Mouse (Mus musculus): ENCODE results near the gene Mrpl33. TPM values are rescaled to one million over a fixed set of nuclear protein-coding genes. Genes with fewer than 3 reads are reported as not detected.

The Mrpl33 gene
- polyA plus RNA-seq, 1 experiment: 81.9 TPM

GRCm38 (mm10) chr5:31598121-31598520, 1.4 kb downstream of the Mrpl33 start:
- 88% methylated on average over 7 of the region's 7 CpGs for WGBS
- Histone ChIP-seq H3K4me3 (replicated peaks; ENCODE audit: insufficient read depth, low read depth, low read length) (no peak overlapping the region), H3K4me1 (ENCODE audit: control insufficient read depth, insufficient read depth, low read length) (0 out of 2 replicates have a peak, but pooled peaks cover 3% of the 10 kb centered on the region), H3K27me3 (ENCODE audit: control insufficient read depth, insufficient read depth, low read length) (no peaks in the 10 kb centered on the region), H3K27ac (ENCODE audit: insufficient read depth, low read length) (no peak overlapping the region)
- TF ChIP-seq POLR2A (IDR thresholded peaks at IDR 0.05; ENCODE audit: borderline replicate concordance, insufficient read depth, low read length) (no peak), CTCF (IDR thresholded peaks at IDR 0.05; ENCODE audit: borderline replicate concordance, insufficient read depth, low read depth, low read length) (no peak)
- no peak for DNase-seq

GRCm38 (mm10) chr5:31598579-31598978, 1.8 kb downstream of the Mrpl33 start:
- no peaks in the 10 kb centered on the region for H3K27me3 ChIP-seq (ENCODE audit: control insufficient read depth, insufficient read depth, low read length)
- WGBS: 75% methylated on average over 4 of the region's 4 CpGs
- H3K27ac ChIP-seq (ENCODE audit: insufficient read depth, low read length): no peak overlapping the region
- H3K4me3 ChIP-seq (replicated peaks; ENCODE audit: insufficient read depth, low read depth, low read length): no peak overlapping the region
- peak in 1 of 2 experiments; percentile 18 for DNase-seq
- TF ChIP-seq POLR2A (IDR thresholded peaks at IDR 0.05; ENCODE audit: borderline replicate concordance, insufficient read depth, low read length): no peak
- TF ChIP-seq CTCF (IDR thresholded peaks at IDR 0.05; ENCODE audit: borderline replicate concordance, insufficient read depth, low read depth, low read length): 0 out of 2 replicates have a peak, but pooled peaks have one; percentile 22
- H3K4me1 ChIP-seq (ENCODE audit: control insufficient read depth, insufficient read depth, low read length): 0 out of 2 replicates have a peak, but pooled peaks cover 3% of the 10 kb centered on the region

GRCm38 (mm10) chr5:31599161-31599560, 2.4 kb downstream of the Mrpl33 start:
- Histone ChIP-seq H3K27me3 (ENCODE audit: control insufficient read depth, insufficient read depth, low read length) (no peaks in the 10 kb centered on the region), H3K4me1 (ENCODE audit: control insufficient read depth, insufficient read depth, low read length) (0 out of 2 replicates have a peak, but pooled peaks cover 3% of the 10 kb centered on the region), H3K27ac (ENCODE audit: insufficient read depth, low read length) (no peak overlapping the region), H3K4me3 (replicated peaks; ENCODE audit: insufficient read depth, low read depth, low read length) (no peak overlapping the region)
- TF ChIP-seq CTCF (IDR thresholded peaks at IDR 0.05; ENCODE audit: borderline replicate concordance, insufficient read depth, low read depth, low read length) (no peak), POLR2A (IDR thresholded peaks at IDR 0.05; ENCODE audit: borderline replicate concordance, insufficient read depth, low read length) (no peak)
- no peak for DNase-seq
- WGBS: 89% methylated on average over 2 of the region's 2 CpGs

- Histone ChIP-seq H3K4me1 (ENCODE audit: control insufficient read depth, insufficient read depth, low read length) (0 out of 2 replicates have a peak, but pooled peaks cover 3% of the 10 kb centered on the region), H3K27ac (ENCODE audit: insufficient read depth, low read length) (no peak overlapping the region), H3K4me3 (replicated peaks; ENCODE audit: insufficient read depth, low read depth, low read length) (no peak overlapping the region), H3K27me3 (ENCODE audit: control insufficient read depth, insufficient read depth, low read length) (no peaks in the 10 kb centered on the region)
- WGBS: 89% methylated on average over 7 of the region's 7 CpGs
- no peak for TF ChIP-seq POLR2A (IDR thresholded peaks at IDR 0.05; ENCODE audit: borderline replicate concordance, insufficient read depth, low read length)
- no peak for DNase-seq
Observed at GRCm38 (mm10) chr5:31601162-31601722, 4.5 kb downstream of the Mrpl33 start.

GRCm38 (mm10) chr5:31602377-31602776, 5.6 kb downstream of the Mrpl33 start:
- no peaks in the 10 kb centered on the region for H3K4me1 ChIP-seq (ENCODE audit: control insufficient read depth, insufficient read depth, low read length)
- H3K4me3 ChIP-seq (replicated peaks; ENCODE audit: insufficient read depth, low read depth, low read length): no peak overlapping the region
- TF ChIP-seq POLR2A (IDR thresholded peaks at IDR 0.05; ENCODE audit: borderline replicate concordance, insufficient read depth, low read length) (no peak), CTCF (IDR thresholded peaks at IDR 0.05; ENCODE audit: borderline replicate concordance, insufficient read depth, low read depth, low read length) (no peak)
- no peak overlapping the region for H3K27ac ChIP-seq (ENCODE audit: insufficient read depth, low read length)
- WGBS: 96% methylated on average over 1 of the region's 1 CpGs
- no peaks in the 10 kb centered on the region for H3K27me3 ChIP-seq (ENCODE audit: control insufficient read depth, insufficient read depth, low read length)
- DNase-seq: no peak

- no peak for DNase-seq
- 92% methylated on average over 6 of the region's 6 CpGs for WGBS
- TF ChIP-seq CTCF (IDR thresholded peaks at IDR 0.05; ENCODE audit: borderline replicate concordance, insufficient read depth, low read depth, low read length): no peak
- no peak for TF ChIP-seq POLR2A (IDR thresholded peaks at IDR 0.05; ENCODE audit: borderline replicate concordance, insufficient read depth, low read length)
- Histone ChIP-seq H3K27me3 (ENCODE audit: control insufficient read depth, insufficient read depth, low read length) (no peaks in the 10 kb centered on the region), H3K4me1 (ENCODE audit: control insufficient read depth, insufficient read depth, low read length) (no peaks in the 10 kb centered on the region), H3K27ac (ENCODE audit: insufficient read depth, low read length) (no peak overlapping the region), H3K4me3 (replicated peaks; ENCODE audit: insufficient read depth, low read depth, low read length) (no peak overlapping the region)
Observed at GRCm38 (mm10) chr5:31603766-31604165, 7.0 kb downstream of the Mrpl33 start.

- H3K4me3 ChIP-seq (replicated peaks; ENCODE audit: insufficient read depth, low read depth, low read length): no peak overlapping the region
- no peaks in the 10 kb centered on the region for H3K27me3 ChIP-seq (ENCODE audit: control insufficient read depth, insufficient read depth, low read length)
- no peak overlapping the region for H3K27ac ChIP-seq (ENCODE audit: insufficient read depth, low read length)
- WGBS: 29% methylated on average over 3 of the region's 3 CpGs
- DNase-seq: peak in 1 of 2 experiments; percentile 10
- TF ChIP-seq CTCF (IDR thresholded peaks at IDR 0.05; ENCODE audit: borderline replicate concordance, insufficient read depth, low read depth, low read length) (no peak), POLR2A (IDR thresholded peaks at IDR 0.05; ENCODE audit: borderline replicate concordance, insufficient read depth, low read length) (no peak)
- H3K4me1 ChIP-seq (ENCODE audit: control insufficient read depth, insufficient read depth, low read length): no peaks in the 10 kb centered on the region
Observed at GRCm38 (mm10) chr5:31606151-31606550, 9.4 kb downstream of the Mrpl33 start.

- Histone ChIP-seq H3K27me3 (ENCODE audit: control insufficient read depth, insufficient read depth, low read length) (no peaks in the 10 kb centered on the region), H3K4me1 (ENCODE audit: control insufficient read depth, insufficient read depth, low read length) (no peaks in the 10 kb centered on the region), H3K4me3 (replicated peaks; ENCODE audit: insufficient read depth, low read depth, low read length) (no peak overlapping the region), H3K27ac (ENCODE audit: insufficient read depth, low read length) (no peak overlapping the region)
- TF ChIP-seq CTCF (IDR thresholded peaks at IDR 0.05; ENCODE audit: borderline replicate concordance, insufficient read depth, low read depth, low read length): no peak
- TF ChIP-seq POLR2A (IDR thresholded peaks at IDR 0.05; ENCODE audit: borderline replicate concordance, insufficient read depth, low read length): no peak
- no peak for DNase-seq
- 85% methylated on average over 13 of the region's 13 CpGs for WGBS
Observed at GRCm38 (mm10) chr5:31610376-31611086, 13.8 kb downstream of the Mrpl33 start.
